Mouse (Mus musculus) olfactory bulb, adult 2 months (tissue): ENCODE results near the gene Sec24b.

Experiments used
- CTCF ChIP-seq: fragments of 200-500 bp; IDR thresholded peaks from 2 replicates; pipeline ENCODE4 v1.5.1; 2012; ENCODE audit warnings: low read depth, mild to moderate bottlenecking, low read length, moderate library complexity; ENCODE audit not compliant: insufficient read depth
- POLR2A ChIP-seq: fragments of 200-500 bp; IDR thresholded peaks from 2 replicates; pipeline ENCODE4 v1.6.1; 2012; ENCODE audit warnings: mild to moderate bottlenecking, low read depth, low read length, moderate library complexity; ENCODE audit not compliant: insufficient read depth

GRCm38 (mm10) chr3:129936561-129936960 is 124.8 kb downstream of the Sec24b start:
- no peak for TF ChIP-seq CTCF
- no peak for TF ChIP-seq POLR2A
